Mouse (Mus musculus) hindbrain, embryonic 15.5 days (tissue): ENCODE data around the gene Ccr4. TPM values are rescaled to one million over a fixed set of nuclear protein-coding genes. Genes with fewer than 3 reads are reported as not detected.
A peak's percentile ranks its signal among the peaks of the same experiment; 100 is the strongest.

Experiments used
- ATAC-seq: fragments of 200-750 bp; cut with Nextera tagmentation; 2 replicates; pipeline ENCODE4 v1.8.0; 2017; ENCODE audit warnings: low read depth, moderate number of reproducible peaks, moderate TSS enrichment; ENCODE audit not compliant: low FRiP score
- H3K27ac ChIP-seq: fragments of 300-500 bp; sonication (generic); replicated peaks from 2 replicates; pipeline ENCODE4 v1.5.1; 2015; ENCODE audit warnings: mild to moderate bottlenecking, inconsistent platforms
- H3K27me3 ChIP-seq: fragments of 300-500 bp; sonication (generic); 2 replicates; pipeline ENCODE4 v1.6.1; 2015; ENCODE audit warnings: control low read depth, inconsistent platforms
- H3K36me3 ChIP-seq: fragments of 300-500 bp; sonication (generic); 2 replicates; pipeline ENCODE4 v1.6.1; 2015; ENCODE audit warnings: control low read depth, inconsistent platforms
- H3K4me1 ChIP-seq: fragments of 300-500 bp; sonication (generic); replicated peaks from 2 replicates; pipeline ENCODE4 v1.6.1; 2015; ENCODE audit warnings: control low read depth, inconsistent platforms
- H3K4me2 ChIP-seq: fragments of 300-500 bp; sonication (generic); 2 replicates; pipeline ENCODE4 v1.6.1; 2015; ENCODE audit warnings: moderate library complexity, mild to moderate bottlenecking, inconsistent platforms
- H3K4me3 ChIP-seq: fragments of 300-500 bp; sonication (generic); 2 replicates; pipeline ENCODE4 v1.5.1; 2015; ENCODE audit warnings: mild to moderate bottlenecking, inconsistent platforms
- H3K9ac ChIP-seq: fragments of 300-500 bp; sonication (generic); 2 replicates; pipeline ENCODE4 v1.6.1; 2015; ENCODE audit warnings: inconsistent platforms
- H3K9me3 ChIP-seq: fragments of 300-500 bp; sonication (generic); 2 replicates; pipeline ENCODE4 v1.6.1; 2016; ENCODE audit warnings: control low read depth, inconsistent platforms
- WGBS: fragments of 180-500 bp; shearing (Covaris S2); methylation state at CpG from one replicate; pipeline ENCODE4 v1.1.7; 2015; 5-methylcytosine and 5-hydroxymethylcytosine counted together
- polyA plus RNA-seq: library from polyadenylated mRNA; unstranded; fragments of >200 nt; fragmentation: Nextera tagmentation; extraction: Ambion mirVana; gene quantifications from 2 replicates; pipeline ENCODE4 v1.2.1, GENCODE M21; 2015

The Ccr4 gene
- polyA plus RNA-seq: not detected in 2 replicates

DNA sequence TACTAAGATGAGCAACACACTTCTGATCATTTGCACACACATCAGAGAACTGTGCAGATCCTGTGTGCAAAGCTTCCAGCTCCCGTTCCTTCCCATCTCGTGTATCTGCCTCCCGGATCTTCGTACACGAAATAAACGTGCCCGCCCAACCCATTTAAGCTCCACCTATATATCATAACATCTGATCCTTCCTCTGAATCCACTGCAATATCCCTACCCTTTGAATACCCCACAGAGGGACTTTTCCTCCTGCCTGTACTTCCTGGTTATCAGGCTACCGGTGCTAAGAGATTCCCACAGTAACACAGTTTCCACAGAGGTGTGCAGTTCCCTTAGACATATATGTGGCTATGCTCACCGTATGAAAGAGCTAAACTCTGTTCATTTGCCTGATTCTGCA is at the start of gene Ccr4:
TSS of gene Ccr4 (minus strand) at position 101 of the 400 bp plus-strand sequence.
- no peaks in the 10 kb centered on the region for H3K36me3 ChIP-seq
- 93% methylated on average over 9 of the region's 9 CpGs for WGBS
- no peak within 1 kb of the TSS for H3K4me2 ChIP-seq
- H3K27me3 ChIP-seq: no peaks in the 10 kb centered on the region
- H3K9me3 ChIP-seq: no peaks in the 10 kb centered on the region
- no peak within 1 kb of the TSS for H3K27ac ChIP-seq
- no peaks in the 10 kb centered on the region for H3K4me1 ChIP-seq
- no peak for ATAC-seq
- no peak within 1 kb of the TSS for H3K4me3 ChIP-seq
- H3K9ac ChIP-seq: no peak within 1 kb of the TSS

DNA sequence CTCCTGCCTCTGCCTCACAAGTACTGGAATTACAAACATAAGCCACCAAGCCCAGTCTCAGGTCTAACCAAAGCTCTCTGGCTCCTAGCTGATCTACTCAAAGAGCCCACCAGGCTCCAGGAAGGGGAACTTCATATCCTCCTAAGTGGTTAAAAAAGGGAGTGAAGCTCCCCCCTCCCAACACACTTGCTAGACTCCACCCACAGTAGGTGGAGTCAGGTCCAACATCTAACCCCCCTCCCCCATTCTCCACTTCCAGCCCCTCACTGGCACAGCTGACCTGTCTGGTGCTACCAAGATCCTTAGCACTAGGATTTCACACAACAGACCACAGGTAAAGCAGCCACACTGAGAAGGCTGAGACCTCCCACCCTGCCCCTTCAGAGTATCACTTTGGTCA is 49.1 kb upstream of the Ccr4 start:
- Histone ChIP-seq H3K4me1 (peaks cover 5% of the 10 kb centered on the region; the same call in 1 of the 2 replicates), H3K9ac (no peak overlapping the region), H3K4me2 (no peak overlapping the region), H3K27ac (no peak overlapping the region), H3K9me3 (no peaks in the 10 kb centered on the region), H3K4me3 (no peak overlapping the region), H3K27me3 (peaks cover 14% of the 10 kb centered on the region), H3K36me3 (no peaks in the 10 kb centered on the region)
- ATAC-seq: no peak

DNA sequence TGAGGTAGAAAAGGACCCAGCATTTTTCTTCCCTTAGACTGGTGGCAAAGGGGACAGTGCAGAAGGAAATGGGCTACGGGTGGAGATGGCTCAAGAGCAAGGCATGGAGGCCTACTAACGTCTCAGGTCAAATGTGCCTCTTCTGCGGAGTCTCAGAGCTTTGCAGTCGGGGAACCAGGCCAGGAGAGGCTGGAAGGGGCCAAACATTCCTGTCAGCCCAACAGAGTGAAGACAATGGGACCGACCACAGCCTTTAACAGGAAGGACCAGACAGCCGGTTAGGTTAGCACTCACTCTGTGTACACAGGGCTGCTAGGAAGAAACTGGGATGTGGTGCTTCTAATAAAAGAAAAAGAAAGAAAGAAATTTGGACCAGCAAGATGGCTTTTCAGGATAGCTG is 45.3 kb upstream of the Ccr4 start:
- 18% methylated on average over 6 of the region's 6 CpGs for WGBS
- peaks cover 14% of the 10 kb centered on the region; the same call in 1 of the 2 replicates for H3K4me1 ChIP-seq
- H3K36me3 ChIP-seq: no peaks in the 10 kb centered on the region
- no peak overlapping the region for H3K4me2 ChIP-seq
- H3K9ac ChIP-seq: no peak overlapping the region
- H3K9me3 ChIP-seq: no peaks in the 10 kb centered on the region
- H3K4me3 ChIP-seq: no peak overlapping the region
- no peak overlapping the region for H3K27ac ChIP-seq
- ATAC-seq: no peak
- no peaks in the 10 kb centered on the region for H3K27me3 ChIP-seq

DNA sequence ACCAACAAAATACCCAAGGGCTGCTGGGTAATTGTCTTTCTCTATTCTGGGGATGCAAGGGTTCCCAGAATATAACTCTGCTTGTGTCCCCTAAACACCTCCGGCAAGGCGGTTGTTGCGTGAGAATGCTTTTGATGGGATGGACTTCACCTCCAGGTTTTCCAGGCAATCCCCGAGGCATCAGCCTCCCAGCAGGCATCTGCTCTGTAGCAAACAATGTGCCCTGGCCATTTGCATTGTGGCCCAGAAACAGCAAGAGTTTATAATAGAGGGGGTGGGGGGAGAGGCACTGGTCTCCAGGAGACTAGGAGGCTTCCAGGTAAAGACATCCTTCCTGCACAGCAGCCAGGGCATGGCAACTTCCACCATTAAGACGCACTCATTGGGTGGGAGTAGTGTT is 44.4 kb upstream of the Ccr4 start:
- 15% methylated on average over 5 of the region's 5 CpGs for WGBS
- Histone ChIP-seq H3K36me3 (no peaks in the 10 kb centered on the region), H3K4me3 (no peak overlapping the region), H3K9ac (no peak overlapping the region), H3K27ac (no peak overlapping the region), H3K9me3 (no peaks in the 10 kb centered on the region), H3K4me2 (no peak overlapping the region), H3K27me3 (no peaks in the 10 kb centered on the region), H3K4me1 (peaks cover 16% of the 10 kb centered on the region)
- ATAC-seq: no peak

DNA sequence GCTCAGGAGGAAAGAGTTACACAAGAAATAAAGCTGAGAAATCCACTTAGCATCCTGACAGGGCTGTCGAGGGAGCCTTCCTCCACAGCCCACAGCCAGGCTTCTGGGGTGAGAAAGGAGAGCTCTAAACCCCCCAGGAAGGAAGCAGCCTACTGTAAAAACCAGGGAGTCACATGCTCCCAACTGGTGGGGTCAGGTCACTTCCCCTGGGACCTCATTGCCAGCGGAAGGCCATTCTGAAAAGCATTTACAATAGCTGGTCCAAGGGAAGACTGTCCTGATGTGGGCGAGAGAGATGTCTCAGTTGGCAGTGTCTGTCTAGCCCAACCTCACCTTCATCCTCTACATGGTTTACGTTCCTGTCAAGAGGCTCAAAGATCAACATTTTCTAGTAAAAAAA is 43.8 kb upstream of the Ccr4 start:
- ATAC-seq: no peak
- H3K27me3 ChIP-seq: no peaks in the 10 kb centered on the region
- no peak overlapping the region for H3K27ac ChIP-seq
- no peak overlapping the region for H3K4me2 ChIP-seq
- H3K9ac ChIP-seq: no peak overlapping the region
- H3K36me3 ChIP-seq: no peaks in the 10 kb centered on the region
- no peaks in the 10 kb centered on the region for H3K9me3 ChIP-seq
- H3K4me3 ChIP-seq: no peak overlapping the region
- 29% methylated on average over 4 of the region's 4 CpGs for WGBS
- H3K4me1 ChIP-seq: peaks cover 19% of the 10 kb centered on the region

DNA sequence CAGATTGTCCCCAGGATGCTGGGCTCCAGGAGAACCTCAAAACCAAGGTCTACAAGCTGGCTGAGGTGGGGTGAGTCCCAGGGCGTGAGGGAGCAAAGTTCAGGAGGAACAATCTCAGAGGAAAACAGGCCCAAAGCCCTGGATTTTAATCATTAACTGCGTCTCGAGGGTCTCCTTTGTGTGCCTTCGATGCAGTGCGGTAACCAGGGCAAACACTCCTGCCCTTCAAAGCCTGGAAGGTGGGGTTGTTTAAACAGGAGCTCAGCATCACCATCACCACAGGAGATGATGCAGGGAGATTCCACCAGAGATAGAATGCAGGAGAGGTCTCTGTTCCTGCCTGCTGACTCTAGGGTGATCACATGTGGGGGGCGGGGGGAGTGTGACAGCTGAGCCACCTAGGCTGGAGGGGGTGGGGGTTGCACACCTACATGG is 42.9 kb upstream of the Ccr4 start:
- peaks cover 19% of the 10 kb centered on the region for H3K4me1 ChIP-seq
- H3K36me3 ChIP-seq: no peaks in the 10 kb centered on the region
- H3K9me3 ChIP-seq: no peaks in the 10 kb centered on the region
- no peak overlapping the region for H3K27ac ChIP-seq
- no peaks in the 10 kb centered on the region for H3K27me3 ChIP-seq
- WGBS: 36% methylated on average over 6 of the region's 6 CpGs
- H3K4me2 ChIP-seq: no peak overlapping the region
- H3K9ac ChIP-seq: no peak overlapping the region
- ATAC-seq: no peak
- H3K4me3 ChIP-seq: no peak overlapping the region

DNA sequence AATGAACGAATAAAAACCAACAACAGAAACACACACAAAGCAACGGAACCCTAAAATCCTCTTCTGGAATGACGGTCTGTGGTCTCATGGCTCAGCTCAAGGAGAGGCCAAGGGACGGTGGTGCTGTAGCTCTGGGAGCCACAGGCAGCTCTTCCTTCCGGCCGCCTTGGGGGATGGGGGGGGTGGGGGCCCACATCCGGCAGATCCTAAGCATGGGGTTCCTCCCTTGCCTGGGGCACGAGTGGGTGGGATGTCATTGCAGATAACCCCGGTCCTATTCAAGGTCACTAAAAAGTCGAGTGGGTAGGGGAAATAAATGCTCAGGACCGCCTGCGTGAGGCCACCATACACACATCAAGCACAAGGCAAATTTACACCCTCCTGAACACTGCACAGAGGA is 42.0 kb upstream of the Ccr4 start:
- no peak for ATAC-seq
- no peak overlapping the region for H3K27ac ChIP-seq
- H3K27me3 ChIP-seq: no peaks in the 10 kb centered on the region
- H3K36me3 ChIP-seq: no peaks in the 10 kb centered on the region
- H3K4me2 ChIP-seq: no peak overlapping the region
- WGBS: 69% methylated on average over 12 of the region's 12 CpGs
- no peak overlapping the region for H3K4me3 ChIP-seq
- H3K9me3 ChIP-seq: no peaks in the 10 kb centered on the region
- peaks cover 19% of the 10 kb centered on the region for H3K4me1 ChIP-seq
- H3K9ac ChIP-seq: no peak overlapping the region

DNA sequence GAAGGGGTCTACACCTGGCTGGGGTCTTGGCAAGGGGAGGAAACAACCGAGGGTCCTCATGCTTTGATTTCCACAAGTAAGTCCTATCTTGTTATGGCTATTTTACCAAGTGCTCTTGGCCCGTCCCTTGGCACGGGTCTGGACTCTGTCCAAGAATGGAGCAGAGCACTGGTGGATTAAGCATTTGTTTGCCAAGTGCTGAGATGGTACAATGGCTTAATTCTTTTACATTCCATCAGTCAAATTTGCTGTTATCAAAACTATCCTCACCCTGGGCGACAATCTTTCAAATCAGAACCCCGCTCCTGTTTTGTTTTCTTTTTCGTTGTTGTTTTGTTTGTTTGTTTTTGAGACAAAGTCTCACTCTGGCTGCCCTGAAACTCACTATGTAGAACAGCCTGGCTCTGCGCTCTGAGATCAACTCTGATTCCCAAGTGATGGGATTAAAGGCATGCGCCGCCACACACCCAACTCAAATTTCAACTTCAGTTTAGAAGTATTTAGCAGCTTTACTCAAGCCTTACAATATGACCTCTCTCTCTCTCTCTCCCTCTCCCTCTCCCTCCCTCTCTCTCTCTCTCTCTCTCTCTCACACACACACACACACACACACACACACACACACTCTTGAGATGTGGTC is 40.2 kb upstream of the Ccr4 start:
- ATAC-seq: no peak

DNA sequence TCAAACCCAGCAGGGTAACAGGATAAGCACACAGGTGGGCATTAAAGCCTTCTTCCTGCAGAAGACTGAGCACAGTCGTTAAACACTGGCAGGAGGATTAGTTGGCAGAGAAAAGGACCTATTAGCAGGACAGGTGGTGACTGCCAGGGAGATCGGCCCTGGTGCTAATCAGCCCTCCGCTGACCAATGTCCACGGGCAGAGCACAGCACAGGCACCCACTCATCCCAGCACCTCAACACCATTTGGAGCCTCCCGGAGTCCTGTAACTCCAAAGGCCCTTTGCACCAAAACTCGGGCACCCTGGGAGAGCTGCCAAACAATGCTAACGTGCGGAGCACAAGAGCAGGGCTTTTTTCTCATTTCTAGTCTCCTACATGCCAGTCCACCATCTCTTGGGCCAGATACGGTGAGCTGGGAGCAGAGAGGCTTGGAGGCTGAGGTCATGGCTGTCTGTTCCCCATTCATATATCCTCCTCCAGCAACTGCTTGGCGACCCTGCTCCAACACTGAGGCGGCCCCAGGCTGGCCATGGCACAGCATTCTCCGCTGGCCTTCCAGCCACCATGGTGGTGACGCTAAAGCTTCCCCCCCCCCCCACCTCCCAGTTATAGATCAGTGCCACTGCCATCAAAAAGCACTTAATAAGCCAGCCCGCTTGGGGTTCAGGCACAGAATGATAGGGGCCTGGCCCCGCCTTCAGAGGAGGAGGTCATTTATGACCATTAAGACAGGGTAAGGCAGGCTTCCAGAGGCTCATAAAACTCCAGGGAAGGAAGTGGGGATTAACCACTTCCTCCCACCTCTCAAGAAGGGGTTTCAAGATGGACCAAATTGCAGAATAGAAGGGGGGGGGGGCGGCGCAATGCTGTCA is 39.4 kb upstream of the Ccr4 start:
- peaks cover 19% of the 10 kb centered on the region for H3K4me1 ChIP-seq
- no peak overlapping the region for H3K4me3 ChIP-seq
- H3K4me2 ChIP-seq: no peak overlapping the region
- H3K27me3 ChIP-seq: no peaks in the 10 kb centered on the region
- 0 out of 2 replicates have a peak, but pooled peaks have one; percentile 29 for ATAC-seq
- no peaks in the 10 kb centered on the region for H3K9me3 ChIP-seq
- H3K9ac ChIP-seq: no peak overlapping the region
- 55% methylated on average over 17 of the region's 17 CpGs for whole genome bisulfite sequencing
- no peaks in the 10 kb centered on the region for H3K36me3 ChIP-seq
- H3K27ac ChIP-seq: no peak overlapping the region

More for the DNA sequence above, 40.2 kb upstream of the Ccr4 start:
- H3K4me3 ChIP-seq: no peak overlapping the region
- no peaks in the 10 kb centered on the region for H3K27me3 ChIP-seq
- H3K4me2 ChIP-seq: no peak overlapping the region
- no peak overlapping the region for H3K27ac ChIP-seq
- WGBS: 53% methylated on average over 9 of the region's 9 CpGs
- H3K36me3 ChIP-seq: no peaks in the 10 kb centered on the region
- no peaks in the 10 kb centered on the region for H3K9me3 ChIP-seq
- peaks cover 19% of the 10 kb centered on the region for H3K4me1 ChIP-seq
- no peak overlapping the region for H3K9ac ChIP-seq

DNA sequence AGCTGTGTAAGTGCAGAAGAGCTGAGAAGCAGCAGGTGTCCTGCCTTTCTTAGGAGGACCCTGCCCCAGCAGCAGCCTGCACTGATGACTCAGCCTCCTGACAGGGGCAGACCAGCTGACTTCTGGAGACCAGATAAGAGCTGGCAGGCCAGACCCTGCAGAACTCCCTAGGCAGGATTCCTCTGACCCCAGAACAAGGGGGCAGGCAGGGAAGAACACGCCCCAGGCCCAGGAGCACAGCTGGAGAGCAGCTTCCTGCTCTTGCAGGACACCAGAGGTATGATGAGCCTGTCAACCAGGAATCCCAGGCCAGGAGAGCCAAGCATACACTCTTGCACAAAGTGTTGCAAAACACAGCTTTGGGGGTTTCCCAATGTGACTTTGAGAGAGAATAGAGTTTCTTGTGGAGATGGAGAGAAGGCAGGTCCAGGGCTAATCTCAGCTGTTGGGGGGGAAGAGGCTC is 36.6 kb upstream of the Ccr4 start:
- H3K4me2 ChIP-seq: no peak overlapping the region
- no peaks in the 10 kb centered on the region for H3K9me3 ChIP-seq
- H3K27me3 ChIP-seq: no peaks in the 10 kb centered on the region
- no peaks in the 10 kb centered on the region for H3K36me3 ChIP-seq
- ATAC-seq: no peak
- H3K9ac ChIP-seq: no peak overlapping the region
- H3K4me3 ChIP-seq: no peak overlapping the region
- no peak overlapping the region for H3K27ac ChIP-seq
- WGBS: 50% methylated on average over 1 of the region's 1 CpGs
- H3K4me1 ChIP-seq: peaks cover 10% of the 10 kb centered on the region

DNA sequence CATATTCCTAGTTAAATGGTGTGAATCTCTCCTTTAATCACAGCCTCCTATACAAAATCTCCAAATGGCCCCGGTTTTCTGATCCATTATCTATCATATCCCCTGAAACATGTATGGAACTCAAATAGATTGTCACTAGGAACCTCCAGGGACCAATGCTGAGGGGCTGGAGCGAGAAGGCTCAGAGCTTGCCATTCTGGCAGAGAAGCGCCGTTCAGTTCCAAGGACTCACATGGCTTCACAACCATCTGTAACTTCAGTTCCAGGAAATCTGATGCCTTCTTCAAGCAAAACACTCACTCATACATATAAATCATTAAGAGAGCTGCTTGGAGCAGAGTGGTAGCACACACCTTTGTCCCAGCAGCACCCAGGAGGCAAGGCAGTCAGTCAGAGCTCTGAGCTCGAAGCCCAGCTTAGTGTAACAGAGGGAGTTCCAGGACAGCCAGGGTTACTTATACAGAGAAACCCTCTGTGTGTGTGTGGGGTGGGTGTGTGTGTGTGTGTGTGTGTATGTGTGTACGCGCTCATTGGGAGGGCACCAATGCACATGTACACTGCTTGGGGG is 34.4 kb upstream of the Ccr4 start:
- 56% methylated on average over 7 of the region's 7 CpGs for whole genome bisulfite sequencing
- Histone ChIP-seq H3K27ac (no peak overlapping the region), H3K36me3 (no peaks in the 10 kb centered on the region), H3K4me3 (no peak overlapping the region), H3K4me1 (peaks cover 3% of the 10 kb centered on the region), H3K9me3 (no peaks in the 10 kb centered on the region), H3K9ac (no peak overlapping the region), H3K4me2 (no peak overlapping the region), H3K27me3 (no peaks in the 10 kb centered on the region)
- no peak for ATAC-seq

DNA sequence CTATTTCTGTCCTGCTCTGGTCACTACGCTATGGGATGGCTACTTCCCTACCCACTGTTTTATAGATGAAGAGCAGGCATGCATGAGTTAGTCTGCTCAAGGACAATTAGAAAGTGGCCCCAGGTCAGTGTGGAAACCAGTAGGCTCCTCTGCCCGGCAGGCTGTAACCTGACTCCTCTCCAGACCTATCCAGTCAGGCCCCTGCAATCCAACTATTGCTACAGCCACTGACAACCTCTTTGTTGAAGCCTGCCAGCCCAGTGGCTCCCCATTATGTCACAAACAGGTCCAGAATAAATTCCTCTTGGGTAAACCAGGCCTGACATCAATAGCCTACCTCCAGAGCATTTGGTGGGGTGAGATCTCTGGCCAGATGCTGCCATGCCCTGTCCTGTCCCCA is 31.9 kb upstream of the Ccr4 start:
- Histone ChIP-seq H3K4me3 (no peak overlapping the region), H3K9me3 (no peaks in the 10 kb centered on the region), H3K9ac (no peak overlapping the region), H3K4me1 (no peaks in the 10 kb centered on the region), H3K27ac (no peak overlapping the region), H3K27me3 (no peaks in the 10 kb centered on the region), H3K4me2 (no peak overlapping the region), H3K36me3 (no peaks in the 10 kb centered on the region)
- ATAC-seq: no peak
- WGBS: 37% methylated on average over 2 of the region's 2 CpGs
